Mouse (Mus musculus) heart, embryonic 13.5 days (tissue): ENCODE data around the gene Nfatc3. TPM values are rescaled to one million over a fixed set of nuclear protein-coding genes. Genes with fewer than 3 reads are reported as not detected.

Experiments used
- ATAC-seq: fragments of 200-750 bp; cut with Nextera tagmentation; 2 replicates; pipeline ENCODE4 v1.8.0; 2017; ENCODE audit warnings: moderate TSS enrichment; ENCODE audit not compliant: insufficient number of reproducible peaks, low FRiP score, low TSS enrichment; ENCODE audit errors: extremely low read depth
- H3K27ac ChIP-seq: fragments of 300-500 bp; sonication (generic); replicated peaks from 2 replicates; pipeline ENCODE4 v1.5.1; 2015; ENCODE audit warnings: moderate library complexity, mild to moderate bottlenecking, inconsistent platforms
- H3K27me3 ChIP-seq: fragments of 300-500 bp; sonication (generic); replicated peaks from 2 replicates; pipeline ENCODE4 v1.6.1; 2015; ENCODE audit warnings: mild to moderate bottlenecking, inconsistent platforms
- H3K36me3 ChIP-seq: fragments of 300-500 bp; sonication (generic); 2 replicates; pipeline ENCODE4 v1.6.1; 2015; ENCODE audit warnings: mild to moderate bottlenecking, inconsistent platforms
- H3K4me1 ChIP-seq: fragments of 300-500 bp; sonication (generic); 2 replicates; pipeline ENCODE4 v1.6.1; 2015; ENCODE audit warnings: inconsistent platforms
- H3K4me2 ChIP-seq: fragments of 300-500 bp; sonication (generic); 2 replicates; pipeline ENCODE4 v1.6.1; 2015; ENCODE audit warnings: inconsistent platforms, mild to moderate bottlenecking, moderate library complexity
- H3K4me3 ChIP-seq: fragments of 300-500 bp; sonication (generic); 2 replicates; pipeline ENCODE4 v1.5.1; 2015; ENCODE audit warnings: moderate library complexity, mild to moderate bottlenecking, inconsistent platforms
- H3K9ac ChIP-seq: fragments of 300-500 bp; sonication (generic); 2 replicates; pipeline ENCODE4 v1.6.1; 2015; ENCODE audit warnings: inconsistent platforms, mild to moderate bottlenecking, moderate library complexity
- H3K9me3 ChIP-seq: fragments of 300-500 bp; sonication (generic); 2 replicates; pipeline ENCODE4 v1.6.1; 2016; ENCODE audit warnings: inconsistent platforms
- WGBS: fragments of 180-500 bp; shearing (Covaris S2); methylation state at CpG from one replicate; pipeline ENCODE4 v1.1.7; 2015; ENCODE audit warnings: mixed read lengths; 5-methylcytosine and 5-hydroxymethylcytosine counted together
- polyA plus RNA-seq: library from polyadenylated mRNA; unstranded; fragments of >200 nt; fragmentation: Nextera tagmentation; extraction: Ambion mirVana; gene quantifications from 2 replicates; pipeline ENCODE4 v1.2.1, GENCODE M21; 2015

Nfatc3 gene
- polyA plus RNA-seq, 1 experiment from 2014 or later: 3.4 TPM

GRCm38 (mm10) chr8:106077452-106078067, 18.9 kb downstream of the Nfatc3 start:
- no peak for ATAC-seq
- Histone ChIP-seq H3K27me3 (no peaks in the 10 kb centered on the region), H3K36me3 (peaks cover 23% of the 10 kb centered on the region), H3K4me2 (no peak overlapping the region), H3K9me3 (no peaks in the 10 kb centered on the region), H3K4me3 (no peak overlapping the region), H3K27ac (no peak overlapping the region), H3K9ac (no peak overlapping the region), H3K4me1 (peaks cover 14% of the 10 kb centered on the region)
- 87% methylated on average over 1 of the region's 1 CpGs for WGBS

GRCm38 (mm10) chr8:106102321-106102720, 43.7 kb downstream of the Nfatc3 start:
- Histone ChIP-seq H3K4me3 (no peak overlapping the region), H3K9ac (no peak overlapping the region)

DNA sequence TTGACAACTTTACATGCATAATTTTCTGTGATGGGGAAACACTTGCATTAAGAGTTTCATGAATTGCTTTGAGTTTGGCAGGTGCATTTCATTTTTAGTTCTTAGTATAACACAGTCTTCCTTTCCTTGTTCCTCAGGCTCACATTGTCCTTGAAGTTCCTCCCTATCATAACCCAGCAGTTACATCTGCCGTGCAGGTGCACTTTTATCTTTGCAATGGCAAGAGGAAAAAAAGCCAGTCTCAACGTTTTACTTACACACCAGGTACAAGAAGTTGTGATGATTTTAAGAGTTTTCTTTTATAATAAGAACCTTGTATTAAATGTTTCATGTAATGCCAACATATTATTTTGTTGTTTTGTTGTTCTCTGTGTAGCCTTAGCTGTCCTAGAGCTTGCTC, 45.2 kb downstream of the Nfatc3 start:
- Histone ChIP-seq H3K27ac (no peak overlapping the region), H3K4me1 (no peaks in the 10 kb centered on the region), H3K27me3 (no peaks in the 10 kb centered on the region), H3K9ac (no peak overlapping the region), H3K9me3 (no peaks in the 10 kb centered on the region), H3K4me2 (no peak overlapping the region), H3K36me3 (peaks cover 76% of the 10 kb centered on the region), H3K4me3 (no peak overlapping the region)
- 77% methylated on average over 2 of the region's 2 CpGs for WGBS
- no peak for ATAC-seq

More at GRCm38 (mm10) chr8:106102321-106102720, 43.7 kb downstream of the Nfatc3 start:
- Histone ChIP-seq H3K27me3 (no peaks in the 10 kb centered on the region), H3K4me1 (no peaks in the 10 kb centered on the region), H3K4me2 (no peak overlapping the region), H3K27ac (no peak overlapping the region), H3K36me3 (peaks cover 62% of the 10 kb centered on the region), H3K9me3 (no peaks in the 10 kb centered on the region)
- WGBS: 86% methylated on average over 4 of the region's 4 CpGs
- ATAC-seq: no peak

DNA sequence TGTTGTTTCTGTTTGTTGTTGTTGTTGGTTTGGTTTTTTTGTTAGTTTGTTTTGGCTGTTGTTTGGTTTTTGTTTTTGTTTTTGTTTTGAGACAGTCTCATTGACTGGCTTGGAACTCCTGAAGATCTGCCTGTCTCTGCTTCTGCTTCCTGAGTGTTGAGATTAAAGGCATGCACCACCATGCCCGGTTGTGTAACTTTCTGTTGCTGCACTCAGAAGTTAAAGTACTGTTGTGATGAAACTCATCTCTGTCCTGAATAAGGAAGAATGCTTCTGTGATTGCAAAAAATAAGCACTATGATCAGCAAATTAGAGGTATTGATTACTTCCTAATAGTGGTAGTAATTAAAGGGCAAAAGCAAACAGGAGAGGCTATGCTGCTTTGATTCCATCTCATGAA, 47.6 kb downstream of the Nfatc3 start:
- no peak overlapping the region for H3K4me3 ChIP-seq
- no peak overlapping the region for H3K4me2 ChIP-seq
- no peak overlapping the region for H3K9ac ChIP-seq
- peaks cover 84% of the 10 kb centered on the region for H3K36me3 ChIP-seq
- H3K4me1 ChIP-seq: no peaks in the 10 kb centered on the region
- no peak overlapping the region for H3K27ac ChIP-seq
- no peaks in the 10 kb centered on the region for H3K27me3 ChIP-seq
- H3K9me3 ChIP-seq: no peaks in the 10 kb centered on the region
- 77% methylated on average over 1 of the region's 1 CpGs for whole genome bisulfite sequencing
- ATAC-seq: no peak

- Histone ChIP-seq H3K27me3 (no peaks in the 10 kb centered on the region), H3K4me1 (no peaks in the 10 kb centered on the region; the same call in 1 of the 2 replicates), H3K9ac (no peak overlapping the region), H3K9me3 (no peaks in the 10 kb centered on the region), H3K4me2 (no peak overlapping the region), H3K36me3 (peaks cover 81% of the 10 kb centered on the region), H3K27ac (no peak overlapping the region), H3K4me3 (no peak overlapping the region)
- no peak for ATAC-seq
- WGBS: 93% methylated on average over 4 of the region's 4 CpGs
Observed at GRCm38 (mm10) chr8:106108080-106108479, 49.4 kb downstream of the Nfatc3 start.

- no peak for ATAC-seq
- peaks cover 75% of the 10 kb centered on the region for H3K36me3 ChIP-seq
Observed at GRCm38 (mm10) chr8:106108729-106109128, 50.1 kb downstream of the Nfatc3 start.

DNA sequence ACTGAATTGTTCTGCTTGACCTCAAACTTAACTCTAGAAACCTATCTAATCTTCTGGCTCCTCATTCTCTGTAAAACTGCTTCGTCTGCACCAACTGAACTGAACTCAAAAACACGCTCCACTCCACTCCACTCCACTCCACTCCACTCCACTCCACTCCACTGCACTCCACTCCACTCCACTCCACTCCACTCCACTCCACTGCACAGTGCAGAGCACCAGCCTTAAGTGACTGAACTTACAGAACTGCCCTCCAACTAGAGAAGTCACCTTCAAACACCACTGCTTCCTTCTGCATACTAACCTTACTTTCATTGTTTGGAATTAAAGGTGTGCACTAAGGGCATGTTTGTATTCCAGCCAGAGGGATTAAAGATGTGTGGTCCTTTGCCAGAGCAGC, 53.4 kb downstream of the Nfatc3 start:
- no peak for ATAC-seq
- no peaks in the 10 kb centered on the region; the same call in 1 of the 2 replicates for H3K4me1 ChIP-seq
- H3K9me3 ChIP-seq: no peaks in the 10 kb centered on the region
- H3K4me3 ChIP-seq: no peak overlapping the region
- H3K27me3 ChIP-seq: no peaks in the 10 kb centered on the region
- WGBS: 55% methylated on average over 2 of the region's 2 CpGs
- H3K36me3 ChIP-seq: peaks cover 79% of the 10 kb centered on the region
- H3K9ac ChIP-seq: no peak overlapping the region
- H3K4me2 ChIP-seq: no peak overlapping the region
- H3K27ac ChIP-seq: 0 out of 2 replicates have a peak overlapping the region, but pooled peaks have one; percentile 15

More at GRCm38 (mm10) chr8:106108729-106109128, 50.1 kb downstream of the Nfatc3 start:
- H3K27ac ChIP-seq: no peak overlapping the region
- no peak overlapping the region for H3K4me3 ChIP-seq
- no peak overlapping the region for H3K9ac ChIP-seq
- WGBS: 92% methylated on average over 3 of the region's 3 CpGs
- H3K4me2 ChIP-seq: no peak overlapping the region
- no peaks in the 10 kb centered on the region for H3K27me3 ChIP-seq
- H3K9me3 ChIP-seq: no peaks in the 10 kb centered on the region
- no peaks in the 10 kb centered on the region; the same call in 1 of the 2 replicates for H3K4me1 ChIP-seq

GRCm38 (mm10) chr8:106112514-106112913, 53.9 kb downstream of the Nfatc3 start:
- Histone ChIP-seq H3K9ac (no peak overlapping the region), H3K36me3 (peaks cover 77% of the 10 kb centered on the region), H3K4me2 (no peak overlapping the region), H3K27me3 (no peaks in the 10 kb centered on the region), H3K9me3 (no peaks in the 10 kb centered on the region), H3K4me1 (no peaks in the 10 kb centered on the region; the same call in 1 of the 2 replicates), H3K4me3 (no peak overlapping the region), H3K27ac (no peak overlapping the region)
- ATAC-seq: no peak
- 68% methylated on average over 1 of the region's 1 CpGs for WGBS

DNA sequence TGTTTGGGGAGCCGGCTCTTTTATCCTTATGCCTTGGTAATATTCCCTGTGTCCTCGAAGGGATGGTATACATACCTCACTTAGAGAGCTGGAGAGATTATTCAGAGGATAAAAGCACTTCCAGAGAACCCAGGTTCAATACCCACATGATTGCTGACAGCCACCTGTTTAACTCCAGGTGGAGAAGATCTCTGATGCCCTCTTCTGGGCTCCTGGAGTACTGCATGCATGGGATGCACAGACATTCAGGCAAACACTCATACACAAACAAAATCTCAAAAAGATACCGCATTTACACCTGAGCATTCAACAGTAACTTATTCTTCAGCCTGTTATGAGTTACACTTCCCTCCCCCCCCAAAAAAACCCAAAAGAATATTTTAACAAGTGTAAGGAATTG, 57.3 kb downstream of the Nfatc3 start:
- peaks cover 66% of the 10 kb centered on the region for H3K36me3 ChIP-seq
- no peak overlapping the region for H3K4me2 ChIP-seq
- no peaks in the 10 kb centered on the region for H3K27me3 ChIP-seq
- WGBS: 95% methylated on average over 3 of the region's 3 CpGs
- no peaks in the 10 kb centered on the region; the same call in 1 of the 2 replicates for H3K4me1 ChIP-seq
- H3K27ac ChIP-seq: no peak overlapping the region
- H3K9me3 ChIP-seq: no peaks in the 10 kb centered on the region
- no peak overlapping the region for H3K4me3 ChIP-seq
- no peak overlapping the region for H3K9ac ChIP-seq
- no peak for ATAC-seq

DNA sequence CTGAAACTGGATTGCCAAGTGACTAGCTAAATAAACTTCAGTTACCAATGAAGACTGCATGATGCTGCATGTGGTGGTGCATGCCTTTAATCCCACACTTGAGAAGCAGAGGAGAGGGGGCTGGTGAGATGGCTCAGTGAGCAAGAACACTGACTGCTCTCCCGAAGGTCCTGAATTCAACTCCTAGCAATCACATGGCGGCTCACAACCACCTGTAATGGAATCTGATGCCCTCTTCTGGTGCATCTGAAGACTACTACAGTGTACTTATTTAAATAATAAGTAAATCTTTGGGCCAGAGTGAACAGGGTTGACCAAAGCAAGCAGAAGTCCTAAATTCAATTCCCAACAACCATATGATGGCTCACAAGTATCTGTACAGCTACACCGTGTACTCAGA, 64.8 kb downstream of the Nfatc3 start:
- Histone ChIP-seq H3K9ac (no peak overlapping the region), H3K4me2 (no peak overlapping the region), H3K36me3 (peaks cover 66% of the 10 kb centered on the region), H3K9me3 (no peaks in the 10 kb centered on the region), H3K4me1 (no peaks in the 10 kb centered on the region), H3K4me3 (no peak overlapping the region), H3K27ac (no peak overlapping the region), H3K27me3 (no peaks in the 10 kb centered on the region)
- 90% methylated on average over 3 of the region's 3 CpGs for WGBS
- ATAC-seq: no peak

GRCm38 (mm10) chr8:106126055-106126454, 67.4 kb downstream of the Nfatc3 start:
- Histone ChIP-seq H3K27me3 (no peaks in the 10 kb centered on the region), H3K9me3 (no peaks in the 10 kb centered on the region), H3K4me1 (no peaks in the 10 kb centered on the region), H3K36me3 (peaks cover 68% of the 10 kb centered on the region), H3K27ac (no peak overlapping the region), H3K9ac (no peak overlapping the region), H3K4me3 (no peak overlapping the region), H3K4me2 (no peak overlapping the region)
- ATAC-seq: no peak
- WGBS: 90% methylated on average over 1 of the region's 1 CpGs

DNA sequence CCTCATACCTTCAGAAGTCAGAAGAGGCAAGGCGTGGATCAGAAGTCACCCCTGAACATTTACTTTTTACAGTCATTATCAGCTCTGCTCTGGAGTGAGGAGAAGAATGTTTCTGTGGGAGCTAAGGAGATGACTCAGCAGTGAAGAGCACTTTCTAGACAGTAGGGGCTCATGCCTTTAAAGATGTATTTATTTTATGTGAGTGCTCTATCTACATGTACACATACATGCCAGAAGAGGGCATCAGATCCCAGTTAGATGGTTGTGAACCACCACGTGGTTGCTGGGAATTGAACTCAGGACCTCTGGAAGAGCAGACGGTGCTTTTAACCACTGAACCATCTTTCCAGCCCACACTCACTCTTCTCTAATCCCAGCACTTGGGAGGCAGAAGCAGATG, 68.4 kb downstream of the Nfatc3 start:
- Histone ChIP-seq H3K9me3 (no peaks in the 10 kb centered on the region), H3K36me3 (peaks cover 72% of the 10 kb centered on the region), H3K9ac (no peak overlapping the region), H3K27ac (no peak overlapping the region), H3K4me1 (no peaks in the 10 kb centered on the region), H3K4me2 (no peak overlapping the region), H3K27me3 (no peaks in the 10 kb centered on the region), H3K4me3 (no peak overlapping the region)
- WGBS: 70% methylated on average over 3 of the region's 3 CpGs
- no peak for ATAC-seq
